Mouse (Mus musculus) macrophage (primary cell): ENCODE data around the gene Esm1. TPM values are rescaled to one million over a fixed set of nuclear protein-coding genes. Genes with fewer than 3 reads are reported as not detected.

Experiments used
- H3K27ac ChIP-seq: fragments of 350-480 bp; formaldehyde crosslinking; 2 replicates; pipeline ENCODE4 v1.9.0; 2021
- H3K36me3 ChIP-seq: fragments of 350-480 bp; formaldehyde crosslinking; 2 replicates; pipeline ENCODE4 v1.9.0; 2021; ENCODE audit errors: inconsistent target
- H3K4me3 ChIP-seq: fragments of 350-480 bp; formaldehyde crosslinking; 2 replicates; pipeline ENCODE4 v1.9.0; 2021; ENCODE audit errors: inconsistent target
- H3K79me2 ChIP-seq: fragments of 350-480 bp; formaldehyde crosslinking; 2 replicates; pipeline ENCODE4 v1.9.0; 2021; ENCODE audit errors: inconsistent target
- WGBS: methylation state at CpG from one replicate; pipeline ENCODE4 v1.1.7; 2026; ENCODE audit warnings: inconsistent platforms; ENCODE audit not compliant: missing documents; 5-methylcytosine and 5-hydroxymethylcytosine counted together
- polyA plus RNA-seq: library from polyadenylated mRNA; stranded (reverse); fragments of 250-400 nt; gene quantifications from 3 replicates; pipeline ENCODE4 v1.2.4, GENCODE M21; 2018; ENCODE audit warnings: inconsistent platforms

Gene Esm1
- polyA plus RNA-seq, 1 experiment from 2014 or later: not detected

GRCm38 (mm10) chr13:113262822-113263221 lies 53.4 kb downstream of the Esm1 start:
- Histone ChIP-seq H3K4me3 (no peak overlapping the region), H3K79me2 (no peaks in the 10 kb centered on the region), H3K27ac (no peak overlapping the region), H3K36me3 (no peaks in the 10 kb centered on the region)
- 36% methylated on average over 12 of the region's 12 CpGs for WGBS

- no peak overlapping the region for H3K27ac ChIP-seq
- H3K36me3 ChIP-seq: no peaks in the 10 kb centered on the region
- no peaks in the 10 kb centered on the region for H3K79me2 ChIP-seq
- no peak overlapping the region for H3K4me3 ChIP-seq
- WGBS: 16% methylated on average over 13 of the region's 13 CpGs
Observed at GRCm38 (mm10) chr13:113265257-113265656, 55.8 kb downstream of the Esm1 start.

- Histone ChIP-seq H3K4me3 (no peak overlapping the region), H3K36me3 (no peaks in the 10 kb centered on the region), H3K79me2 (no peaks in the 10 kb centered on the region), H3K27ac (no peak overlapping the region)
- WGBS: 13% methylated on average over 9 of the region's 9 CpGs
Observed at GRCm38 (mm10) chr13:113266495-113266951, 57.1 kb downstream of the Esm1 start.

- WGBS: 0% methylated on average over 3 of the region's 3 CpGs
- Histone ChIP-seq H3K79me2 (no peaks in the 10 kb centered on the region), H3K27ac (no peak overlapping the region), H3K36me3 (no peaks in the 10 kb centered on the region), H3K4me3 (no peak overlapping the region)
Observed at GRCm38 (mm10) chr13:113267204-113267603, 57.7 kb downstream of the Esm1 start.

Other genes starting within 250 kb of the Esm1 start
- not detected in 3 replicates for gene Ccno, start 221.9 kb upstream of the Esm1 start, polyA plus RNA-seq
- not detected in 3 replicates for gene Mcidas, start 215.8 kb upstream of the Esm1 start, polyA plus RNA-seq
- gene Cdc20b, start 174.5 kb upstream of the Esm1 start, polyA plus RNA-seq: not detected in 3 replicates
- not detected in 3 replicates for gene Gpx8, start 163.2 kb upstream of the Esm1 start, polyA plus RNA-seq
- gene Gzma, start 108.7 kb upstream of the Esm1 start, polyA plus RNA-seq: not detected in 3 replicates
- gene Gzmk, start 16.2 kb downstream of the Esm1 start, polyA plus RNA-seq: not detected in 3 replicates
- not detected in 3 replicates for gene BC067074, start 83.5 kb downstream of the Esm1 start, polyA plus RNA-seq